Mouse (Mus musculus) thymus, postnatal 36 days (tissue): ENCODE data around the gene Trex1.

Experiments used
- DNase-seq, 2 experiments: peaks; one replicate each; pipeline ENCODE4 v3.0.0; 2022; ENCODE audit warnings: mixed read lengths in 2 of 2

The Trex1 gene

DNA sequence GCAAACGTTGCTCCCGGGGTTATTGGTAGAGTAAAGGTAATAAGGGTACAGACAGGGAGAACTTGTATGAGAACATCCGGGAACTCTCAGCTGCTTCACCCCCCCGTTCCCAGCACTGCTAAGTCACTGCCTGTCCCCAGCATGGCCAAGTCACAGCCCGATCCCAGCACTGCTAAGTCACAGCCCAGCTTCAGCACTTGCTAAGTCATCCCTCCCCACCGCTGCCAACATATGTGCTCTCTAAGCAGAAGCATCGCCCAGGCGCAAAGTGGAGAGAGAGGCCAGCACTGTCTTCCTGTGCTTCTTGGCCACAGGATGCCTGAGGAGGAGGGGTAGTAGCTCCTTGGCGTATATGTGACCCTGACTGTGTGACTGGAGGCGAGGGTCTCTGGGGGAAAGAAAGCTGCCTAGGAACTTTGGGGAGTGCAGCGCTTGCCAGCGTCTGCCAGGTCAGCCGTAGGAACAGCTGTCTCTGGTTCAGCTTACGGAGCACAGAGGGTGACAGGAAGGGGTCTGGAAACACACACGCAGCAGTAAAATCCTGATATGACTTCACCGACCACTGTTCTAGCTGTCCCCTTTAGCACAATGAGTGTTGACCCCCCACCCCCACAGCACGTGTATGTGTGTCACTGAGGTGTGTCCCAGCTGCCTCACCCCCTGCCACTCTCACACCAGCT is 49.8 kb downstream of the Trex1 start:
- no peak for DNase-seq

DNA sequence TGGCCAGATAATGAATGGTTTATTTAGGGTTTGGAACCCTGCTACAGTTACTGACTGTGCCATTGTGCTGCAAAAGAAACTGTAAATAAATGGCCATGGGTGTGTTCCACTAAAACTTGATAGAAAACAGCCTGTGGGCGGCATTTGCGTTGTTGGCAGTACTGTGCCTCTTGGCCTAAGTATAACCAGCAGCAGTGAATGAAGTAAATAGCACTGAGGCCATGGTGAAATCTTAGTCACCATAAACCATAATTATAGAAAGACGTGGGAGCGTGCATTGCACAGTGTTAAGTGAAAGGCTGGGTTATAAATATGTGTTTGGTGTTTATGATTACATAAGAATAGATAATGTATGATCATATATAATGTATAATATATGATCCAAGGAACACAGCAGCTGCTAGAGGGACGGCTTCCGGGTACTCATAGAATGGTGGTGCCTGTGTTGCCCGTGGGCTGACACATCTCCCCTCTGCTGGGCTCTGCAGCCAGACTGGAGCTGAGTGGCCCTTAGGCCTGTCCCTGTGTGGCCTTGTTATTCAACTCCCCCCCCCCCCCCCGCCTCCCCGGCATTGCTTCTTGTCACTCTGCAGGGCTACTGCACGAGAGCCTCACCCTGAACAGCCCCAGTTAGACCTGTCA is 50.4 kb downstream of the Trex1 start:
- no peak for DNase-seq

DNA sequence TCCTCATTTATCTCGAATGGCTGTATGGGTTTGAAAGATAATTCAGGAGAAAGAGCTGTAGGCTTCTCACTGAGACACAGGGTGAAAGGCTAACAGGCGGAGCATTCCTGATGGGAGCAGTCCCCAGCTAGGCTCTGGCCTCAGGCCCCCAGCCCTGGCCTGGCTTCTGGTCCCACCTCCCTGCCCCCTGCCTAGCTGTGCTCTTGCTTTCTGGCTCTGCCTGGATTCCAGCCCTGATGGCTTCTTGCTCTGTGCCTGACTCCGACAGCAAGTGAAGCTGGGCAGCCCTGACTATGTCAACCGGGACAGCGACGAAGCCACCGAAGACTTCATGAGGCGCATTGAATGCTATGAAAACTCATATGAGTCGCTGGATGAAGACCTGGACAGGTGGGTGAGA is 51.5 kb downstream of the Trex1 start:
- DNase-seq, result no peak
